Mouse (Mus musculus) forebrain, embryonic 13.5 days (tissue): Measurements from ENCODE around the gene Sfmbt2. TPM values are rescaled to one million over a fixed set of nuclear protein-coding genes. Genes with fewer than 3 reads are reported as not detected.

Experiments used
- ATAC-seq: fragments of 200-750 bp; cut with Nextera tagmentation; 2 replicates; pipeline ENCODE4 v1.8.0; 2017
- H3K27ac ChIP-seq: fragments of 300-500 bp; sonication (generic); 2 replicates; pipeline ENCODE4 v1.5.1; 2015; ENCODE audit warnings: inconsistent platforms, mild to moderate bottlenecking, moderate library complexity
- H3K27me3 ChIP-seq: fragments of 300-500 bp; sonication (generic); 2 replicates; pipeline ENCODE4 v1.6.1; 2015; ENCODE audit warnings: mild to moderate bottlenecking, inconsistent platforms
- H3K36me3 ChIP-seq: fragments of 300-500 bp; sonication (generic); 2 replicates; pipeline ENCODE4 v1.6.1; 2015; ENCODE audit warnings: mild to moderate bottlenecking, inconsistent platforms; ENCODE audit not compliant: poor library complexity, severe bottlenecking
- H3K4me1 ChIP-seq: fragments of 300-500 bp; sonication (generic); 2 replicates; pipeline ENCODE4 v1.6.1; 2015; ENCODE audit warnings: inconsistent platforms
- H3K4me2 ChIP-seq: fragments of 300-500 bp; sonication (generic); 2 replicates; pipeline ENCODE4 v1.6.1; 2015; ENCODE audit warnings: inconsistent platforms, mild to moderate bottlenecking, moderate library complexity
- H3K4me3 ChIP-seq: fragments of 300-500 bp; sonication (generic); 2 replicates; pipeline ENCODE4 v1.5.1; 2015; ENCODE audit warnings: mild to moderate bottlenecking, inconsistent platforms
- H3K9ac ChIP-seq: fragments of 300-500 bp; sonication (generic); 2 replicates; pipeline ENCODE4 v1.6.1; 2015; ENCODE audit warnings: mild to moderate bottlenecking, inconsistent platforms
- H3K9me3 ChIP-seq: fragments of 300-500 bp; sonication (generic); replicated peaks from 2 replicates; pipeline ENCODE4 v1.6.1; 2016; ENCODE audit warnings: inconsistent platforms
- WGBS: fragments of 180-500 bp; shearing (Covaris S2); methylation state at CpG from one replicate; pipeline ENCODE4 v1.1.7; 2015; 5-methylcytosine and 5-hydroxymethylcytosine counted together
- polyA plus RNA-seq: library from polyadenylated mRNA; unstranded; fragments of >200 nt; fragmentation: Nextera tagmentation; extraction: Ambion mirVana; gene quantifications from 2 replicates; pipeline ENCODE4 v1.2.1, GENCODE M21; 2015

Gene Sfmbt2
- polyA plus RNA-seq, 1 experiment from 2014 or later: 1.8 TPM

DNA sequence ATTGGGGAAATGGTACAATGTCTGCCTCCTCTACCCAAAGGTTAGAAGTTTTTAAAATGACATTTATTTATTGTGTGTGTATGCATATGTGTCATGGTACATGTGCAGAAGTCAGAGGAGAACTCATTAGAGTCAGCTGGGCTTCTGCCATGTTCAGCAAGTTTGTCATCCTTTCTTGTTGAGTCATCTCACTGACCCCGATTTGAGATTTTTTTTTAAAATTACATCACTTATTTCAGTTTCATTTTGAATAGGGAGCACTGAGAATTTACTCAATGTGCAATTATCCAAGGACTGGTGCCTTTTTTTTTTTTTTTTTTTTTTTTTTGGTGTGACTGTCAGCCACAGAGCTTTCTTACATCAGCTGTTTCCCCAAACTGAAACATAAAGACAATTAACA lies 19.2 kb upstream of the Sfmbt2 start:
- H3K27ac ChIP-seq: no peak overlapping the region
- H3K4me2 ChIP-seq: no peak overlapping the region
- H3K4me3 ChIP-seq: no peak overlapping the region
- no peaks in the 10 kb centered on the region for H3K9me3 ChIP-seq
- peaks cover under 1% of the 10 kb centered on the region; the same call in 1 of the 2 replicates for H3K27me3 ChIP-seq
- H3K4me1 ChIP-seq: no peaks in the 10 kb centered on the region
- H3K36me3 ChIP-seq: no peaks in the 10 kb centered on the region
- H3K9ac ChIP-seq: no peak overlapping the region
- 83% methylated on average over 1 of the region's 1 CpGs for WGBS
- no peak for ATAC-seq

DNA sequence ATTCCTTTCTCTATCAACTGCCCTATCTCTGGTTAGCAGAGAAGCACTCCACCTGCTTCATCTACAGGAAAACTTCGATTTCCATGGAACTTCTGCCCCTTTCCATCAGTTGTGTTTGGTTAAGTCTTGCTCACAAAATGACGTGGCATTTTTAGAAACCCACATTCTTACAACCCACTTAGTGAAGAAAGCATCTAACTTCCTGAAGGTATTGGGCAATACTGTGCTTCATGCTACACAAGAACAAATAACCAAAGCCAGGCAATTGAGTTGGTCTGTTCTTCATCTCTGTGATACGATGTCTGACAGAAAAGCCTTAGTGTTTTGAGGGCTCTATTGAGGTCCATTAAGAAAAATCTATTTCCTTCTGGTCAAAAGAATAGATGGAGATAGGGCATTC lies 17.4 kb upstream of the Sfmbt2 start:
- Histone ChIP-seq H3K27me3 (peaks cover 5% of the 10 kb centered on the region; the same call in 1 of the 2 replicates), H3K27ac (no peak overlapping the region), H3K4me3 (no peak overlapping the region), H3K36me3 (no peaks in the 10 kb centered on the region), H3K9ac (no peak overlapping the region), H3K4me1 (no peaks in the 10 kb centered on the region), H3K9me3 (no peaks in the 10 kb centered on the region), H3K4me2 (no peak overlapping the region)
- WGBS: 76% methylated on average over 3 of the region's 3 CpGs
- no peak for ATAC-seq

DNA sequence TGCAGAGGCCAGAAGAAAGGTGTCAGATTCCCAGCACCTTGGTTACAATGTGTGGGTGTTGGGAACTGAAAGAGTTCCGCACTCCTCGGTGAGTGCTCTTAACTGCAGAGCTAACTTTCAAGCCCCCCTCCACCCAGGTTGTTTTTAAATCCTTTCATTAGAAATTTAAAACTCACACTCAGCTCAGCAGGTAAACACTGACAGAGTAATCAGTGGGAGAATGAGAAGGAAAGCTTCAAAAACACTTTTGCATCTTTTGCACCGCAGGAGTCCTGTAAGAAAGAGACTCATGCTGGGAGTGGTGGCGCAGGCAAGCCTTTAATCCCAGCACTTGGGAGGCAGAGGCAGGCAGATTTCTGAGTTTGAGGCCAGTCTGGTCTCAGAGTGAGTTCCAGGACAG lies 16.4 kb upstream of the Sfmbt2 start:
- no peak for ATAC-seq
- WGBS: 46% methylated on average over 4 of the region's 4 CpGs
- Histone ChIP-seq H3K4me2 (no peak overlapping the region), H3K4me3 (no peak overlapping the region), H3K9me3 (no peaks in the 10 kb centered on the region), H3K4me1 (no peaks in the 10 kb centered on the region), H3K9ac (no peak overlapping the region), H3K27ac (no peak overlapping the region), H3K36me3 (no peaks in the 10 kb centered on the region), H3K27me3 (peaks cover 5% of the 10 kb centered on the region; the same call in 1 of the 2 replicates)

DNA sequence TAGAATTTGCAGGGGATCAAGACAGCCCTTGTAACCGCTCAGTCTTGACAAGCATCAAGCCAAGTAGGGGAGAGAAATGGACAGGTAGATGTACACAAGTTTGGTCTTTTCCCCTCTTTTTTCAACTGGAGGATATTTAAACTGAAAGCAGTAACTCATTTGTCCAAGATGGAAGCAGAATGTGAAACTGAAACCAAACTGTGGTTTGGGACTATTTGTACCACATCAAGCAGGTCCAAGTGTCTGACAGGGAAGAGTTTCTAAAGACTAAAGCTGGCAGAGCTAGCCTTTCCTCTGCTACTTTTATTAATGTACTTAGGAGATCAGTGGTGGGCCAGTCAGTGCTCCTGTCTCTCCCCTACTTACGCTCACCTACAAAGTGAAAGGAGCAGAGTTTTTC lies 10.4 kb upstream of the Sfmbt2 start:
- Histone ChIP-seq H3K4me1 (no peaks in the 10 kb centered on the region), H3K27me3 (peaks cover 7% of the 10 kb centered on the region; the same call in 1 of the 2 replicates), H3K36me3 (no peaks in the 10 kb centered on the region), H3K4me2 (no peak overlapping the region), H3K9ac (no peak overlapping the region), H3K9me3 (no peaks in the 10 kb centered on the region), H3K27ac (no peak overlapping the region), H3K4me3 (no peak overlapping the region)
- WGBS: 82% methylated on average over 2 of the region's 2 CpGs
- ATAC-seq: no peak

DNA sequence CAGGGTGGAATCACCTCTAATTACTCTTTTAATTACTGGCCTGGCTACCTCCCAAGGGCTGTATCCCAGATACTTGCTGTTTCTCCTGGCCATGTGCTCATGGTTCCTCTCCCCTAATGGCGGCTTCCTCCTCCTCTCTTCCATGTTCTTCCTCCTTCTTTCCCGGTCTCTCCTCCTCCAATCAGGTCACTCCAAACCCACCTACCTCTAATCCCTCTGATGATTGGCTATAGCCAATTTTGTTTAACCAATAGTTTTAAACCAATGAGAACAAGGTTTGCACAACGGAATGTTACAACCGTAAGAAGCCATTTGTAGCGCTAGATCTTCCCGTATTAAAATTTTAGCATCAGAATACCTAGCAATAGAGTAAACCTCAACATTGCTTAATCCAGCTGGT lies 5.2 kb upstream of the Sfmbt2 start:
- H3K27ac ChIP-seq: no peak overlapping the region
- H3K4me3 ChIP-seq: no peak overlapping the region
- no peaks in the 10 kb centered on the region for H3K9me3 ChIP-seq
- no peaks in the 10 kb centered on the region for H3K36me3 ChIP-seq
- no peak for ATAC-seq
- 94% methylated on average over 6 of the region's 6 CpGs for WGBS
- peaks cover 40% of the 10 kb centered on the region for H3K27me3 ChIP-seq
- H3K9ac ChIP-seq: no peak overlapping the region
- H3K4me1 ChIP-seq: no peaks in the 10 kb centered on the region
- H3K4me2 ChIP-seq: no peak overlapping the region

DNA sequence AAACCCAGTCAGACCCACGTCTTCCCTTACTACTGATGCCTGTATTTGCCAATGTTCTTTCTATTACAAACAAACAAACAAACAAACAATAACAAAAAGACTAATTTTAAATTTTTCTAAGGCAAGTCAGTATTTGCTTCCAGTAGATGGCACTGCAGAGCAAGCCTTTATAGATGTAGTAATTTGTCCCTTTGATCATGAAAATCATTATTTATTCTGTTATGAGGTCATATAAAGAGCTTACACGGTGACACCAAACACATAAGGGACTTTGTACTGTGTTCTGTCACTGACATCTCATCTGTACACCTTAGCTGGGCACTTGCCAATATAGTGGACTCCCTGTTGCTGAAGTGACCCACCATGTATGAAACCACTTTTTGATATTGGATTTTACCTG lies 4.0 kb upstream of the Sfmbt2 start:
- no peaks in the 10 kb centered on the region for H3K9me3 ChIP-seq
- H3K27me3 ChIP-seq: peaks cover 52% of the 10 kb centered on the region
- H3K4me3 ChIP-seq: no peak overlapping the region
- H3K4me2 ChIP-seq: no peak overlapping the region
- H3K4me1 ChIP-seq: no peaks in the 10 kb centered on the region
- no peak overlapping the region for H3K9ac ChIP-seq
- H3K27ac ChIP-seq: no peak overlapping the region
- ATAC-seq: no peak
- WGBS: 29% methylated on average over 2 of the region's 2 CpGs
- no peaks in the 10 kb centered on the region for H3K36me3 ChIP-seq

DNA sequence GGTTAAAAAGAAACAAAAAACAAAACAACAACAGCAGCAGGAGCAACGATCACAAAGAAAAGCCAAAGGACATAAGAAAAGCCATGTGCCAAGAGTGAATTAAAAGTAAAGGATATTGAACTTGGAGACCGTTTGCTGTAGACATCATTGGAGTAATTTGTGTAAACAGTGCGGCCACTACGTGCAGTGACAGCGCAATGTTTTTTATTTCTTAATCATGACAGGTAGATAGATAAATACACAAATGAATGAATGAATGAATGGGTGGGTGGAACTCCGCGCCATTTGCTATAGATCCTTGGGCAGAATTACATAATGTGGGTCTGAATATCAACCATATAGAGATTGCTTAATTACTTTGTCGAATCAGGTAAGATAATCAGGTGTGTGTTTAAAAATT lies 634 bp upstream of the Sfmbt2 start:
- Histone ChIP-seq H3K9me3 (no peaks in the 10 kb centered on the region), H3K27ac (no peak overlapping the region), H3K9ac (no peak overlapping the region), H3K36me3 (no peaks in the 10 kb centered on the region), H3K27me3 (peaks cover 70% of the 10 kb centered on the region), H3K4me1 (peaks cover 11% of the 10 kb centered on the region), H3K4me2 (no peak overlapping the region), H3K4me3 (no peak overlapping the region)
- 3% methylated on average over 8 of the region's 8 CpGs for WGBS
- no peak for ATAC-seq

DNA sequence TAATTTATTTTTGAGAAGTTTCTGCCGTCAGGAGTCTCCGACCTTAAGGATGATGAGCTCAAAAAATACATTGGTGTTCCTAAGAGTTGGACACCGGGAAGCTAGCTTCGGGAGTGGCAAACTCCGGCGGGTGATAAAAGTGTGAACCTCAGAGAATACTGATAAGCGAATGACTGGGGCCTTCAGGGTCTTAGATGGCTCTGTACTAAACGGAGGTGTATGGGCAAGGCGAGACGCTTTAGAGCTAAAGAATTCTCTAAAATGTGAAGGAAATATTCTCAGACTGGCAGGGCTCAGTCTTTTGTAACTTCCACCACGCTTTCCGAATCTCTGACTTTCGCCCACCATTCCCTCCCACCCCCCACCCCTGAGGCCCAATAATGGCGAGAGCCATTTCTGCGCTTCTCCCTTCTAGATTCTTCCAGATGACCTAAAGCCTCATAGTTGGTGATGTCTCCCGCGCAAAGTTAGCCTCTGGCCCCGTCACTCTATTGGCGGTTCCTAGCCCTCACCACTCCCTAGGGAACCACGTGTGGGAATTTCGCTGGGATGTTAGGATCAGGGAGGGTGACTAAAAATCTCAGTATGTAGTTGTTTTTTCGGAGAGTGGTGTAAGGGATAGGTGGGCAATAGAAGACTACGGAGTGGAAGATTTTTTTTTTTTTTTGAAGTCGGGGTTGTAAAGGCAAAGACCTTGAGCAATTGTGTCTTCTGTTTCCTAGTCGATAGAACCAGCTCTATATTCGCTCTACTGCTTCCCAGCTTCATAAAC lies 563 bp downstream of the Sfmbt2 start:
- ATAC-seq: no peak
- no peak overlapping the region for H3K9ac ChIP-seq
- no peaks in the 10 kb centered on the region for H3K36me3 ChIP-seq
- no peak overlapping the region for H3K4me2 ChIP-seq
- H3K4me1 ChIP-seq: peaks cover 22% of the 10 kb centered on the region
- under 1% methylated on average over 26 of the region's 26 CpGs for WGBS
- peak overlapping the region; percentile 10; the same call in 1 of the 2 replicates for H3K4me3 ChIP-seq
- H3K27ac ChIP-seq: no peak overlapping the region
- peaks cover 76% of the 10 kb centered on the region for H3K27me3 ChIP-seq
- H3K9me3 ChIP-seq: no peaks in the 10 kb centered on the region

DNA sequence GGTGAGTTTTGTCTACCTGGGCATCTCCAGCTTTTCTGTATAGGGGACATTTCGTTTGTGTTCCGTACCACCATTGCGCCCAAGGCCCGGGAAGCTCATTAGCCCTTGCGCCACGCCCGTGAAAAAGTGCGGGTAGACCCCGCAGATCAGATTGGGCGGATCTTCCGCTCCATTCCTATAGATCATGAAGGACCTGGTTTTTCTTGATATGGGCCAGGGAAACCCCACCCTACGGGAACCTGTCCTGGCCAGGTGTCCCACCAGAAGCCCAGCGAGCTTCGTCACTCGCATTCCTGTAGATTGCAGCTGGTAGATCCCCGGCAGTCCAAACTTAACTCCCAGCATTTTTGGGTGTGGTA lies 1.1 kb downstream of the Sfmbt2 start:
- Histone ChIP-seq H3K4me2 (0 out of 2 replicates have a peak overlapping the region, but pooled peaks have one; percentile 2), H3K9ac (no peak overlapping the region), H3K4me1 (peaks cover 22% of the 10 kb centered on the region), H3K4me3 (peak overlapping the region; percentile 10), H3K36me3 (no peaks in the 10 kb centered on the region), H3K9me3 (no peaks in the 10 kb centered on the region), H3K27ac (no peak overlapping the region), H3K27me3 (peaks cover 80% of the 10 kb centered on the region)
- ATAC-seq: no peak
- 1% methylated on average over 16 of the region's 16 CpGs for WGBS

DNA sequence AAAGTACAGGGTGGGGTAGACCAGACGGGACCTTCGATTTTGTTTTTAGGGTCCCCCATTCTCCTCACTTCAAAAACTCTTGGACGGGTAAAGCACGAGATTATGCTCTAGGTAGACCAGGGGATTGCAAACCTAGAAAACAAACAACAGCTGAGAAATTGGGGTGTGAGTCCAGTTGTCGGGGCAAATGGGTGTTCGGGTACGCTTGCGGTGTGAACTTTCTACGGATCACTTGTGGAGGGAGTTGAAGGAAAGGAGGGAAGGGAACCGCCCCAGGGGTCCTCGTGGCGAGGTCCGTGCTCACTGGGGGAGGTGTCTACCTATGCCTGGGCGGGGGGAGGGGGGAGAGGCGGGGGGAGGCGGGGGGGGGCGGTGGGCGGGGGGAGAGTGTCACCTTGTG lies 1.6 kb downstream of the Sfmbt2 start:
- H3K27ac ChIP-seq: no peak overlapping the region
- peak; percentile 7; the same call in 1 of the 2 replicates for ATAC-seq
- WGBS: 2% methylated on average over 9 of the region's 18 CpGs
- peak overlapping the region; percentile 56 for H3K4me3 ChIP-seq
- H3K36me3 ChIP-seq: no peaks in the 10 kb centered on the region
- peaks cover 76% of the 10 kb centered on the region for H3K27me3 ChIP-seq
- H3K9me3 ChIP-seq: no peaks in the 10 kb centered on the region
- H3K4me1 ChIP-seq: peaks cover 22% of the 10 kb centered on the region
- peak overlapping the region; percentile 93 for H3K4me2 ChIP-seq
- no peak overlapping the region for H3K9ac ChIP-seq

DNA sequence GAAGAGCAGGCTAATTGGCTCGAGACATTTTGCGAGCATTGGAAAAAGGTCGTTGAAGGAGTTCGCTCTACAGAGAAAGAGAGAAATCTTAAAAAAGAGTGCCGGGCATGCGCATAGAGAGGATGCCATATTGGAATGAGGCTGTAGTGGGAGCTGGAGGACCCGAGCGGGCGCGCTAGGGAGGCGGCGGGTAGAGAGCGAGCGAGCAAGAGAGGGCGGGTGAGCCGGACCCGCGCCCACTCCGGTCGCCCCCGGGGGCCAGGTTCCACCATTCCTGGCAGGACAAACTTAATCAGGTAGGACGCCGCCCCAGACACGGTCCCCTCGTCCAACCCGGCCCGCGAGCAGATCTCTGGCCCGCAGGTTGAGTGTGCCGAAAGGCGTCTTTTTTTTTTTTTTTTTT lies 2.0 kb downstream of the Sfmbt2 start:
- Histone ChIP-seq H3K4me2 (peak overlapping the region; percentile 93), H3K4me3 (peak overlapping the region; percentile 56), H3K36me3 (no peaks in the 10 kb centered on the region), H3K27me3 (peaks cover 74% of the 10 kb centered on the region), H3K27ac (no peak overlapping the region), H3K9me3 (no peaks in the 10 kb centered on the region), H3K4me1 (peaks cover 22% of the 10 kb centered on the region), H3K9ac (peak overlapping the region; percentile 64)
- ATAC-seq: peak; percentile 79
- 0% methylated on average over 25 of the region's 31 CpGs for WGBS

DNA sequence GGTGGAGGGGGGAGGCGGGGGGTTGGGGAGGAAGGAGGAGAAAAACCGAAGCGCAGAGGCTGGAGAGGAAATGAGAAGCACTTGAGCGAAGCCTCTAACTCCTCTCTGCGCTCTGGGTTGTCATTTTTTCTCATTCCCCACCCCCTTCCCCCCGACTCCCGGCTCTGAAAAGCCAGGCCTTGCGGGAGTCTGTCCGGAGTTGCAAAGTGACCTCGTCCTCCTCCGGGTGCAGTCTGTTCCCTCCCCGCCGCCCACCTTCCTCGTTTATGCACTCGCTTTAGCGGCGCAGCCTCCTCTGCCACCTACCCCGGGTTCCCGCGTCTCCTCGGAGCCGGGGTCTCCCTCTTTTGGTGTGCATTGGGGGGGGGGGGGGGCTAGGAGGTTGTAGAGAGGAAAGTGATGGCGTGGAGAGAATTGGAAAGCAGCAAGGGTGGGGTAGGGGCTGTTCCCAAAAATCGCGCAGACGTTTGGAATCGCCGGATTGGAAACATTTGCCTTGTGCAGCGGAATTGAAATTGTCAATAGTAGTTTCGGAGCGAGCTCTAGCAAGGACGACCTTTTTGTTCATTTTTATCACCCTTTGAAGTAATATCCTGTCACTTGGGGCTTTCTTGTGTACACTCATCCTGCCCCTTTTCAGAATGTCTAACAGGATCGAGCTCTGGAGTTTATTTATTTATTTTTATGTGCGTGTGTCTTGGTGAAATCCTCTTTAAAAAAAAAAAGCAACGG lies 2.6 kb downstream of the Sfmbt2 start:
- Histone ChIP-seq H3K4me1 (peaks cover 22% of the 10 kb centered on the region), H3K4me2 (peak overlapping the region; percentile 93), H3K4me3 (peak overlapping the region; percentile 56), H3K9ac (peak overlapping the region; percentile 64), H3K27ac (no peak overlapping the region), H3K9me3 (no peaks in the 10 kb centered on the region), H3K36me3 (no peaks in the 10 kb centered on the region), H3K27me3 (peaks cover 73% of the 10 kb centered on the region)
- WGBS: under 1% methylated on average over 35 of the region's 35 CpGs
- peak; percentile 26; the same call in 1 of the 2 replicates for ATAC-seq
